Mouse (Mus musculus) B cell, adult 2 months (primary cell): ENCODE data around the gene Itgb5.

Experiments
- DNase-seq, 2 experiments: peaks; one replicate each; pipeline ENCODE4 v3.0.0; 2022

The Itgb5 gene

GRCm38 (mm10) chr16:33916473-33917251 lies 87.2 kb downstream of the Itgb5 start:
- DNase-seq, result no peak

- no peak for DNase-seq
Measured at GRCm38 (mm10) chr16:33917390-33917789, 87.9 kb downstream of the Itgb5 start.

DNA sequence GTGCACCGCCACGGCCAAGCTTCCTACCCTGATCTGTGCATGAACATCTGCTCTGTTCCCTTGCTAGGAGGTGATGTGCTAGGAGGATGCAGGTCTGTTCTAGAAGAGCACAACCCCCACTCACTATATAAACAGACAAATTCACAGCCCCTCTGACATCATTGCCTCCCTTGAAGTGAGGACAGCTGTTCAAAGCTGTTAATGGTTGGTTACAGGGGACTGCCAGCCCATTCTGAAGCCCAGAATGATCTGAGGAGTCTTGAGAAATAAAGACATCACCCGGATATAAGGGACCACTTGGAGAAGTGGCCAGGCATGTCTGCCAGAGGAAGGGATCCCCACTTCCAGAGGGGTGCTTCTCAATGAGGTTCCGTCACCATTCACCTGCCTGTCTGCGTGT lies 88.5 kb downstream of the Itgb5 start:
- DNase-seq, result no peak

- no peak for DNase-seq
Measured at GRCm38 (mm10) chr16:33921514-33921913, 92.0 kb downstream of the Itgb5 start.

DNA sequence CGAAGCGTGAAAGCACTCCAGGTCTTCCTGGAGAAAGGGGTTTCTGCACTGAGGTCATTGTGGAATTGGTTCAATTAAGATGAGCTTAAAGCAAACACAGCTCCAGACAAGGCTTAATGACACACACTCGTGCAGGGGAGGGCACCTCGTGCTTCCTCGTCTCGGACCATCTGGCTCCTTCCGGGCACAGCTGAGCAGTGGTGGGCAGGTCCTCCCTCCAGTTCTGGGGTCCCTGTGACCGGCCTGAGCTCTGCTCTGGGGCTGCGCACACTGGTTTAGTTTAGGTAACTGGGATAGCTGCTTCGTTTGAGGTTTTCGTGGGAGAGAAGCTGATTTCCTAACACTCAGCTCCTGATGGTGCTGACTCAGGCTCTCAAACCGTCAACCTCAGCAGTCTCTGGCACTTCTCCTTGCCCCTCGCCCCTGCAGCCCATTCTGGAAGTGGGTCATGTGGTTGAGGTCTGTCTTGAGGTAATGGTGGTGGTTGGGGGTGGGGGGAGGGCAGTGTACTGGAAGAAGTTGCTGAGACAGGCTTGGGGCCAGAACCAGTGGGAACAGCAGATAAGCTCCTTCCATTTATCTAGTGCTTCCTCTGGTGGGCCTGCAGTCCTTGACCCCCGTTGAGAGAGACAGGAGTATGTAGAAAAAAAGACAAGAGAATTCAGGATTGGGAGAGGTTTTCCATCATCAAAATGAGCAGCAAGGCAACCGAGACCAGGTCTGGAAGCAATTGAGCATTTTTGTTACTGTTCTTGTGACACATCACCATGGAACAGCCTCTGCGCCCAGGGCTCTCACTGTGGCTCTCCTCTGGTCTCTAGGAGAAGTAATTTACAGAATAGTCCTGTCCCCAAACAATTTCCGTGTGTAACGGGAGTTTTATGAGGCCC lies 92.9 kb downstream of the Itgb5 start:
- peak; percentile 40 to 44 for DNase-seq

- no peak for DNase-seq
Measured at GRCm38 (mm10) chr16:33923001-33923316, 93.5 kb downstream of the Itgb5 start.

DNA sequence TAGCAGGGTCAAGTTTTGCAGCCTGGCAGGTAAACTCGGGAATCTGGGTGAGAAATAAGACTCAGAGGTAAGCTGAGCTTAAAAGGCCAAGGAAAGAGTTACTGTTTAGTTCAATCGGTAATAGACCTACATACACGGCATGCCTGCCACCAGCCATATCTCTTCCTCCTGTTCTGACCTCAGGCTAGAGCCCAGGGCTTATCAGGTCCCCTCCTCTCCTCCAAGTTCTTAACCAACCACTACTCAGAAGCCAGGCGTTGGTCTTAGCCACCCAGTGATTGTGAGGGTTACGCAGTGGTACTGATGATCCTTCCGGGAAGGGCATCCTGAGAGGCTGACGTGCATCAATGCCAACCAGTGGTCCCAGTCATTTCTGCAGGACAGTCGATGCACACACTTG lies 94.3 kb downstream of the Itgb5 start:
- DNase-seq, result no peak

DNA sequence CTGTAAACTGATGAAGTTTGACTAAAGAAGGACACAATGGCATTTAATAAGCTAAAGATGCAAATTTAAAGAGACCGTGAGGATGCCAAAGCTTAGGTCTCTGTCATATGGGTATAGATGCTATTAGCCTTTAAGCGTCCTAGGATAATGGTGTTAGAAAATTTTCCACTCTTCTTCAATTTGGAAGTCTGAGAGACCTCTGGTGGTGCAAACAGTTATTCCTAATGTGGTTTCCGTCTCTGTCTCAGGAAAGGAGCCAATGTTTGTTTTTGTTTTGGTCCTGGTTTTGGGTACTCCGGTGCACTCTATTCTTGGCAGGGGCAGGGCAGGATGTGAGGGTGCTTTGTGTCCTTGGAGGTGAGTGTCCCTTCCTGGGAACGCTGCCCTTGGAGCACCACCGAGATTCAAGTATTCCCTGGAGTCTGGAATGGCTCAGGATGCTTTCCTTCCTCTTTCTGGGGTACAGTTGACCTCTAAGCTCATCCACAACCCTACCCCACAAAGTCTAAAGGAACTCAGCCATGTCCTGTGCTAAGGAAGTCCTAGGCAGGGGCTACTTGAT lies 97.9 kb downstream of the Itgb5 start:
- no peak for DNase-seq

- DNase-seq, result no peak
Measured at GRCm38 (mm10) chr16:33928788-33929462, 99.5 kb downstream of the Itgb5 start.

DNA sequence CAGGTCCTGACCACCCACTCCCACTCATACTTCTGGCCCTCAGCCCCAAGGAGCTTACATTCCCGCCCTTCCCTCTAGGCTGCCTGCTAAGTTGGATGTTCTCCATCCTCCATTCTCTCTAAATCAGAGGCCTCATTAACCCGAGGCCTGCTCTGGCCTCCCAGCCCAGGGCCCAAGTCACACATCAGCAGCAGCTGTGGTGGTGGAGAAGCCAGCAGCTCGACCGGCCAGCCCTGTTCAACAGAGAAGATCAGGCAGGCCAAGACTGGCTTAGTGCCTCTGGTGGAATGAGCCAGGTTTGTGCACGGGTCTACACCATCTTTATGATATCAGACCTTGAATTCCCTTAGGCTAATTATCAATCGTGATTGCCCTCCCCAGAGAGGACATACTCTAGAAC lies 101.3 kb downstream of the Itgb5 start:
- no peak for DNase-seq

- no peak for DNase-seq
Measured at GRCm38 (mm10) chr16:33931682-33932081, 102.2 kb downstream of the Itgb5 start.

GRCm38 (mm10) chr16:33932126-33932525 lies 102.7 kb downstream of the Itgb5 start:
- DNase-seq, result no peak

GRCm38 (mm10) chr16:33933411-33933810 lies 103.9 kb downstream of the Itgb5 start:
- no peak for DNase-seq

DNA sequence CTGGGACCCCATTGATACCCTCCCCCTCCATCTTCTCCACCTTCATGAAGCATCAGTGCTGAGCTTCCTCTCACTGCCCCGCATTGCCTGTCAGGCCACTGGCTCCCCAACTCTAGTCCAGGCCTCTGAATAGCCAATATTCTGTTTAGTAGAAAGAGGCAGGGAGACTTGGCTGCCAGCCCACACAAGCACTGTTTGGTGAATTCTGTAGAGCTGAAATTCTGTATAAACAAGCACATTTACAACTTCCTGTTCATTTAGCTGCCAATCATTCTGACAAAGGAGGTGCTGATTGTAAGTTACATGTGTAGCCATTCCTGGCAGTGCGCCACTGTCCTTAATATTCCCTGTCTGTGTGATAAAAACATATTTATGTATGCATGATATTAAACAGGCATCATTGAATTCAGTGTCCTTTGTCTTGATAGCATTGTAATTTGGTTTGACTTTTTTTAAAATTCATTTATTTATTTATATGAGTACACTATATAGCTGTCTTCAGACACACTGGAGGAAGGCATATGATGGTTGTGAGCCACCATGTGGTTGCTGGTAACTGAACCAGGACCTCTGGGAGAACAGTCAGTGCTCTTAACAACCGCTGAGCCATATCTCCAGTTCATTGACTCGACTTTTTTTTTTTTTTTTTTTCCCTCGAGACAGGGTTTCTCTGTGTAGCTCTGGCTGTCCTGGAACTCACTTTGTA lies 105.4 kb downstream of the Itgb5 start:
- no peak for DNase-seq

DNA sequence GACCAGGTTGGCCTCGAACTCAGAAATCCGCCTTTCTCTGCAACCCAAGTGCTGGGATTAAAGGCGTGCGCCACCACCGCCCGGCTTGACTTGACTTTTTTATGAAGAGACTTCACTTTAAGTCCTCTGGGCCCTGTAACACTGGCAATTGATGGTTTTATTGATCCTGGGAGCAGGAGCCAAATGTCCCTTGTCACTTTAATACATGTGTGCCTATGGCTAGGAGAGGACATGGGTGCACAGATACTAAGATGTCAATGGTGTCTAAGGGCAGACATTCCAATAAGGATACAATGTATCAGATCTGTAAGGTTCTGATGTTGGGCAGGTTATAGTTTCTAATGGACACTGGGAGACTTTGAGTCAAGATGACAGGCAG lies 105.9 kb downstream of the Itgb5 start:
- no peak for DNase-seq

DNA sequence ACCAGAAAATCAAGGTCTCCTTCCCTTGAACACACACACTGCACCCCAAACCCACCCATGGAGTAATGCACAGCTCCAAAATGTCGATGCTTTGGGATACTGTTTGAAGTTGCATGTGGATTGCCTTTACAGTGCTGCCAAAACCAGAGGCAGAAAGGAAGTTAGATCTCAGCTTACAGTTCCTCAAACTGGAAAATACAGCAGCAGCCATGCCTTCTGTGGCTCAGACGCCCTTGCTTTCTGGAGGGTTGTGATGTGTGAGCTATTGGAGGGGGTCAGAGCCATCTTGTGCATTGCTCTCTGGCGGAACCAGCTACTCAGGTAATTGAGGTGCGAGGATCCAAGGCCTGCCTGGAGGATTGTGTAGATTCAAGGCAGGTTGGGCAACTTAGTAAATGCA lies 107.4 kb downstream of the Itgb5 start:
- no peak for DNase-seq

DNA sequence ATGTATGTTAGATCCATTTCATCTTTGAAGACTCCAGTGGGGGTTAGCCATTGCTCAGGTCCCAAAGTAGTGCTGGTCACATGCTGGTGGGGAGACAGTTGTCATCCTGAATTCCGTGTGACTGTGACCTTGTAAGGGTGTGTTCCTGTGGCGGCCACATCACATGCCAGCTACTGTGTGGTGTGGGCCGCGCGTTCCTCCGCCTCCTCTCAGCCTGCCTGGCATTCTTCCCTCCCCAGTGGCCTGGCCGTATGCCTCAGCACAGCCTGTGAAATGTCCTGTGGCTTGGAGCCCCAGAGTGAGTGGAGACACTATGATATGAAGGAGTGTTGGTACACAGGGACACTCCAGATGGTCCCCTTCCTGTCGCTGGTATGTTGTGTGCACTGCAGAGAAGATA lies 108.1 kb downstream of the Itgb5 start:
- no peak for DNase-seq

GRCm38 (mm10) chr16:33938311-33939132 lies 109.1 kb downstream of the Itgb5 start:
- DNase-seq, result no peak

DNA sequence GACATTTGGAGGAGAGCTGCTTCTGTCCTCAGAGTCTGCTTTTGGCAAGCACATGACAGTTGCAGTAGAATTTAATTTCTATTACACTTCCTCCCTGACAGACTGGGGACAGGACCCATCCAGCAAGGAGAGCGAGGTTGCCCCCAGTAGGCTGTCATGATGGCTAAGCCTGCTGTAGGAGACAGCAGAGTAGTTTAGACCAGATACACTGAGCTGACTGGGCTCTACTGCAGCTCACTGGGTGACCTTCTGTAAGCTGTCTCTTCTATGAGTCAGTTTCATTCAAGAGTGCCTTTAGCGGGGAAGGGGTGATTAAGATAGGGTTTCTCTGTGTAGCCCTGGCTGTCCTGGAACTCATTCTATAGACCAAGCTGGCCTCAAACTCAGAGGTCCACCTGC lies 109.7 kb downstream of the Itgb5 start:
- DNase-seq, result no peak

DNA sequence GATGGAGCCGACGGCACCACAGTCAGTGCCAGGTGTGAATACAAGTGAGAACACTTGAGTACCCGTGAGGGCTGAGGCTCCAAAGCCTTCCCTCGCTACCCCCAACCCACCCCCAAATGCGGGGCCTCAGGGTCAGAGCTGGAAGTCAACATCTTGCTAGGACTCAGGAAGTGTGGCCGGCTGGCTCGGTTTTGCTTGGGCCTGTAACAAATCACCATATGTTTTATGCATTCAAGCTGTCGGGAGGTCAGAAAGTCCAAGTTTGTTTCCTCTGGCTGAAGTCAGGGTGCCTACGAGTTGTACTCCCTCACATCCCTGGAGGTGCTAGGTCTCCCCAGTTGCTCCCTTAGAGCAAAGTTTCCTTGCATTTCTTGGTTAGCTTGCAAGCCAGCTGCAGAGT lies 110.2 kb downstream of the Itgb5 start:
- no peak for DNase-seq

GRCm38 (mm10) chr16:33940095-33940494 lies 110.6 kb downstream of the Itgb5 start:
- no peak for DNase-seq

GRCm38 (mm10) chr16:33941271-33941781 lies 111.9 kb downstream of the Itgb5 start:
- no peak for DNase-seq
